ENCODE assay signal across 14 mouse cellular contexts in the genomic region with DNA sequence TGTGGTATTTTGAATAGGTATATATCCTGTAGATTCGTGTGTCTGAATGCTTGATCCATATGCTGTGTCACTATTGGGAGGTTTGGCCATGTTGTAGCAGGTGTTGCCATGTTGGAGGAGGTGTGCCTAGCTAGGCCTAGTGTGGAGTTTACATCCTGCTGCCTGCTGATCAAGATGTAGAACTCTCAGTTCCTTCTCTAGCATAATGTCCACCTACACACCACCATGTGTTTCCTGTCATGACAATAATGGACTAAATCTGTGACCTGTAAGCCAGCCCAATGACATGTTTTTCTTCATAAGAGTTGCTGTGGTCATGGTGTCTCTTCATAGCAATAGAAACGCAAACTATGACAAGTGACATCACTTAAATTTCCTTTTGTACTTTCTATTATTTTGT.
"Had no signal": no experiment of that assay in that cellular context is flagged by ENCODE, and none has a peak within 500 bp of the region (broad histone marks: within the 10 kb centered on the region; RNA-seq: fewer than 3 reads in every experiment).

No protein-coding gene starts in this region.

- DNase-seq: lung, adult 18-20 months; lung, postnatal 10 days; right cerebral cortex, postnatal 14 days; thymus, adult 2 months; thymus, postnatal 25 days; thymus, postnatal 4 days had no signal

- H3K27ac ChIP-seq: liver, embryonic 12.5 days; liver, embryonic 14.5 days; lung, embryonic 15.5 days; midbrain, embryonic 13.5 days; midbrain, embryonic 15.5 days; neural tube, embryonic 12.5 days had no signal

- H3K4me1 ChIP-seq: liver, embryonic 12.5 days; lung, embryonic 15.5 days; megakaryocyte, embryonic 14.5 days; midbrain, embryonic 13.5 days; midbrain, embryonic 15.5 days; neural tube, embryonic 12.5 days had no signal

- ATAC-seq: liver, embryonic 12.5 days; midbrain, embryonic 13.5 days; midbrain, embryonic 15.5 days had no signal

- H3K36me3 ChIP-seq: liver, embryonic 12.5 days; lung, embryonic 15.5 days; midbrain, embryonic 13.5 days; midbrain, embryonic 15.5 days; neural tube, embryonic 12.5 days had no signal

- H3K4me2 ChIP-seq: liver, embryonic 12.5 days; lung, embryonic 15.5 days; midbrain, embryonic 11.5 days; midbrain, embryonic 13.5 days; midbrain, embryonic 15.5 days; neural tube, embryonic 12.5 days had no signal

- H3K9ac ChIP-seq: liver, embryonic 12.5 days; liver, embryonic 14.5 days; lung, embryonic 15.5 days; midbrain, embryonic 13.5 days; midbrain, embryonic 15.5 days; neural tube, embryonic 12.5 days had no signal

- H3K27me3 ChIP-seq: liver, embryonic 12.5 days; lung, embryonic 15.5 days; megakaryocyte, embryonic 14.5 days; midbrain, embryonic 13.5 days; midbrain, embryonic 15.5 days; neural tube, embryonic 12.5 days had no signal

- H3K4me3 ChIP-seq: liver, embryonic 12.5 days; lung, embryonic 15.5 days; megakaryocyte, embryonic 14.5 days; midbrain, embryonic 13.5 days; midbrain, embryonic 15.5 days; neural tube, embryonic 12.5 days had no signal

- H3K9me3 ChIP-seq: liver, embryonic 12.5 days; lung, embryonic 15.5 days; megakaryocyte, embryonic 14.5 days; midbrain, embryonic 13.5 days; midbrain, embryonic 15.5 days; neural tube, embryonic 12.5 days had no signal
